Mouse (Mus musculus) subcutaneous adipose tissue, adult 2 months (tissue): ENCODE data around the gene Eno1. TPM values are rescaled to one million over a fixed set of nuclear protein-coding genes. Genes with fewer than 3 reads are reported as not detected.

ENCODE experiments used
- polyA plus RNA-seq: library from polyadenylated mRNA; depleted of rRNA; stranded (reverse); fragments of >200 nt; gene quantifications from 2 replicates; pipeline ENCODE4 v1.2.3, GENCODE M21; 2012; ENCODE audit warnings: low replicate concordance; rRNA removed

The Eno1 gene
- polyA plus RNA-seq = 449 and 1,166 TPM in 2 replicates

DNA sequence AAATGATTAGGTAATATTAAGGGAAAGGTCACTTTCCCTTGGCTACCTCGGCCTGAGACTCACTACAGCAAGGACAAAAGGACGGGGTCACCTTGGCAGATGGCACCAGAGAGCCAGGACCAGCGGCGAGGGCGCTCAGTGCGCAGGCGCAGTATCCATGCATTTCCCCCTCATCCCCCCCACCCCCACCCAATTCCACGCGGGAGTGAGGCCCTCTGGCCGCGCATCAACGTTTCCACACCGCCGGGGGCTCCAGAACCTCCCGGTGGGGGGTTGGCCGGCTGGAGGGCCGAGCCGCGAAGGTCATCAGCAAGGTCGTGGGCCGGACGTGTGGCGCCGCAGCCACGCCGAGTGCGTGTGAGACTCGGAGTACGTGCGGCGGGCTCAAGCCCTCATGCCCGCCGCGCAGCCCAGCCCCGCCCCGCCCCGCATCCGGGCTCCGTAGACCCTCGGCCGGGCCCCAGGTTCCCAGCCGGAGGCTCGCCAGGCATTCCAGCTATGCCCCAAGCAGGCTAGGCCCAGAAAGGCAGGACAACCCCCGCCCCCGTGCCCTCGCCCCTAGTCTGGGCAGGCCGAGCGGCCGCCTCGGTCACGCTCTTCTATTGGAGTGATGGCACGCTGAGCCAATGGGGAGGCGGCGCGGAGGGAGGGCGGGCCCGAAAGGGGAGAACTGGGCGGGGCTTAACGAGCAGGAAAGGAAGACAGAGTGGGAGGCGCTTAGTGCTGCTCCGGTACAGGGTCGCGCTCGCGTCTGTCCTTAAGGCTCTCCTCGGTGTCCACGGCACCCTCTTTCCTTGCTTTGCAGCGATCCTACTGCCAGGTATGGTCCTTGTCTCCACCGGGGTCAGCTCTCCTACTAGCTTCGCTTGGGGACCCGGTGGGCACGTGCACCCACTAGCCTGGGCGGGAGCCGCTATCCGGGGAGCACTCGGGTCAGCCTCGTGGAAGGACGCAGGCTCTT lies at the start of gene Eno1:
Gene Eno1, plus strand, starts transcription at position 201 of the 961 bp plus-strand sequence.

GRCm38 (mm10) chr4:150201232-150201631 lies 35.3 kb upstream of the Eno1 start, which contains the start of gene Car6:
Gene Car6 (minus strand): TSS chr4:150201332.

DNA sequence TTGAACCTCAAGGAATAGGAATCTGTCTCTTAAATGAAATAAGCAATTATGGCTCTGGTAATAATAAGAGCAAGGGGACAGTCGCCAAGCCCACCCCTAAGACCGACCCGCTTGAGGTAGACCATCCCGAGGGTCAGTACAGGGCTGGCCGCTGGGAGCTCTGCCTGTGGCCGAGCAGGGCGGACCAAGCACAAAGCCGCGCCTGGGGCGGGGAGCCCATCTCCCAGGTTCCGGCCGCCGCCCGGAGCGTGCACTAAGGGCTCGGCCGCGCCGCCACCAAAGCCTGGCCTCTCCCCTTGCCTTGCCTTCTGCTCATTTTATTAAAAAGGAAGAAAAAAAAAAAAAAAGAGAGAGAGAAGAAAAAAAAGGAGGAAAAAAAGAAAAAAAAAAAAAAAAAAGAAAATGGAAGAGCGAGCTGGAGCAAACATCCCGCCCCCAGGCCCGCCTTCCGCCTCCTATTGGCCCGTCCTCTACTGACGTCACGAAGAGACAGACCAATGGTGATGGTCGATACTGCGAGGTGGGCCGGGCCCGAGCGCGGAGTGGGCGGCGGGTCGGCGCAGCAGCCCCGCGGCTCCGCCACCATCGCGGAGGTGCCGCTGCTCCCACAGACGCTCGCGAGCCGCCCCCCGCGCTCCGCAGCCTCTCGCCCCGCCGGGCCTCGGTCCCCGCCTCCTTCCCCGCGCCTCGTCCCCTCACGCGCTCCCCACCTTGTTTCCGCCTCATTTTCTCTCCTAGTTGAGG lies 44.7 kb downstream of the Eno1 start, which contains the start of gene Rere:
Gene Rere, plus strand, starts transcription at position 629 of the 744 bp plus-strand sequence.

Other genes with a start within 250 kb of the Eno1 start
- gene H6pd, start 227.7 kb upstream of the Eno1 start, polyA plus RNA-seq = 109 and 208 TPM in 2 replicates
- 3.2 and 3.3 TPM in 2 replicates for gene Gpr157, start 149.4 kb upstream of the Eno1 start, polyA plus RNA-seq
- gene Slc2a5, start 117.4 kb upstream of the Eno1 start, polyA plus RNA-seq = 29.8 and 31.5 TPM in 2 replicates
- gene Slc2a7, start 87.7 kb upstream of the Eno1 start, polyA plus RNA-seq = not detected in 2 replicates
- not detected in 2 replicates for gene Car6, start 35.4 kb upstream of the Eno1 start, polyA plus RNA-seq
- gene Rere, start 44.9 kb downstream of the Eno1 start, polyA plus RNA-seq = 23.5 and 50.0 TPM in 2 replicates